Mouse (Mus musculus) CD8-positive naive resting alpha-beta T cell, adult 2 months (primary cell): ENCODE data around the gene Tanc2.

Experiments
- DNase-seq, 2 experiments: peaks; one replicate each; pipeline ENCODE4 v3.0.0; 2022; ENCODE audit warnings: low read depth in 2 of 2, low spot score in 2 of 2

The Tanc2 gene

DNA sequence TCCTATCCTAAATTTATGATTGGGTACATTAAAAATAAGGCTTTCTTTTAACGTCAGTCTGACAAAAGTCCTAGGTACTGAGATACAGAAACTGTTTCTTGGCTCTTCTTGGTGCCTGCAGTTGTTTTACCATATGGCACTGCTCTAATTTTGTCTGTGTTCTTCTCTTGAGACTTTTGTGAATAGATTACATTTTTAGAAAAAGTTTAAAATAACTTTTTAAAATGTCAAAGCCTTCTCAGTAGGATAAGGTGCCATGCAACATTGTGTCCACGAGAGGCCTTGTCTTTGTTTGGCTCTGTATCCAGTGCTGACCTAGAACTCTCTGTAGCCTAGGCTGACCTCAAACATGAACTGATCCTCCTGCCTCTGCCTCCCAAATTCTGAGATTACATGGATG, 238.4 kb downstream of the Tanc2 start:
- DNase-seq, result no peak

DNA sequence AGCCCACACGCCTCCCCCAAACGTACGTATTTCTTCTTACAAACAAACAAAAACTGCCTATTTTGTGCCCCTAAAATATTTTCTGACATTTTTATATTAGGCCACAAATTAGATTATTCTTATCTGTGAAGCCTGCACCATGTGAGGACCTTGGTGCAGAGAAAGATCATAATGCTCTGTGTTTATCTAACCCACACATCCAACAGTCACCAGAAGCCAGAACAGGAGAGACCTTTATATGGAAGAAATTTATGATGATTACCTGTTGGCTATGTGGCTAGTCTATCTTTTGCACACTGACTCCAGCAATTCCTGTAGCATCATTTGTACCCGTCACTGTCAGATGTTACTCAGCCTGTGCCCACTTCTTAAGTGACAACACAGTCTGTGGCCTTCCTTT, 245.4 kb downstream of the Tanc2 start:
- DNase-seq, result no peak

DNA sequence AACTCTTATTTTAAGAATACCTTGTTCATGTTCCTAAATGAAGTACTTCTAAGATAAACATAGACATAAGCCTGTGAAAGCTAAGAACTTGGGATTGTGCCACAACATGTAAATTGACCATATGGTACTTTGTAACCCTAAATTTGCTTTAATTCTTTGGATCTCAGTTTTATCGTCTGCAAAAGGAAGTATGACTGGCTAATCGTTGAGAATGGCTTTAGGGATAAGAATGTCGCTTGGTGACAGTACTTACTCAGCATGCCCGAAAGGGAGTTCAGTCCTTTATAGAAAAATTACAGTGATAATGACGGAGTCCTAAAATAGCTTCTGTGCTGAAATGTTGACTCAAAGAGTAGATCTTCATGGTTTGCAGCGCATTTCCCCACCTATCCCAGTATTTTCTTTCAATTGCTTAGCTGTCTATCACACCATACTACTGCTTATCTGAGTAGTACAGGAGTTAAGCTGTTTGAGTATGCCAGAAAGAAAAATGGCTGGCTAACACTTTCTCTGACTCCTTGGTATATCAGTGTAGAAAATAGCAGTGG, 246.6 kb downstream of the Tanc2 start:
- no peak for DNase-seq

DNA sequence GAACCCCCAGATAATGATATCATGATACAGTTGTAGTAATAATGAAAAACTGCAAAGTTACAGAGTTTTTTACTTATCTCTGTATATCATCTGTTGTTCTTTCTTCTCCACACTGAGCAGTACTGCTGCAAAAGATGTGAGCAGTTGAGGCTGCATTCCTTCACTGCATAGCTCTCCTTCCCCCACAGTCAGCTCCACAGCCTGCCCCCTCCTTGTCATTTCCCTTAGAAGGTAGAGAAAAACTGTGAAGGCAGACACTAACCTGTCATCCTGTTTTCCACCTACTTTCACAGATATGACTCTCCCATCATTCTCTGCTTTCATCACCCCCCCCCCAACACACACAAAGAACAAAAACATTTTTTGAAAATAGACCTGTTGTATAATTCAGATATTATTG, 248.2 kb downstream of the Tanc2 start:
- DNase-seq, result no peak

DNA sequence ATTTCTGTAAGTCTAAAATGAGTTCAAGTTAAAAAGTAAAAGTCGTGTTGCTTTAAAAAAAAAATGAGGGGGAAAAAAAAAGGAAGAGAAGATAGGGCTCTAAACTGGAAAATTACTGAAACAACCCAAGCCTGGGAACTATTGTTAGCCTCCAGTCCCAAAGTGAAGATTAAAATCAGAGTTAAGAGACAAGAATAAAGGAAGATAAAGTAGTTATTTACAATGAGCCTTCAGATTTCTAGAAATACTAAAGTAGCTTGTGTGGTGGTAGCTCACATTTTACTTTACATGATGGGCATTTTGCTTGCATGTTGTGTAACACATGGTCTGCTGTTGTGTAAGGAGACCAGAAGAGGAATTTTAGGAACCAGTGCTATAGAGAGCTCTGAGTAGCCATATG, 256.1 kb downstream of the Tanc2 start:
- no peak for DNase-seq

DNA sequence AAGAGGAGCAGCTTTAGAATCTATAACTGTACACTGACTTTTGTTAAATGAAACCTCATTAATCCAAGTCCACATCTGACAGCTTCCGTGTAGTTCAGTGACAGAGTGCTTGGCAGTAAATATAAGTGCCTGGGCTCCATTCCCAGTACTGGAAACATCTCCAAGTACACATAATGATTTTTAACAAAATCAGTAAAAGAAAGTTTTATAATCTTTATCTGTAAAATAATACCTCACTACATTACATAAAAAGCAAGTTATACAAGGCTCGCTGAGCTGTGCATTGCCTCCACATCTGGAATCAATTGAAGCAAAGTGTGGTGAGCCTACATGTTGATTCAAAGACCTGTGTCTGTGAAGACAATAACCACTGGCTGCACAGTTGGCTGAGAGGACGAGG, 265.7 kb downstream of the Tanc2 start:
- DNase-seq, result no peak

DNA sequence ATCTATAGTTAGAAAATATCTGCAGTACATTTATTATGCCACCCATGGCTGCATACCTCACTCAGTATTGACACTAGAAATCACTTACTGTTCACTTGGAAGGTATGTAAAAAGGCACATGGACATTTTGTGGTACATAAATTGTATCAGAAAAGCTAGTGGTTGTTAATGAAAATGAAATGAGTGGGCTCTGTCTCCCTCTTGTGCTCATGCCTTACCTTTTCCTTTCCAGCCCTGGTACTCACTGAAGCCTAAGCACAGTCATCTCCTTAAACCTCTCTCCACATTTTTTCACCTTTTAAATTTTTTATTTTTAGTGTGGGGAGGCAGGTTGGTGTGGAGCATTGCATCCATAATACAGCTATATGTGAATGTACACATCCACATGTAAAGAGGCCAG, 268.3 kb downstream of the Tanc2 start:
- DNase-seq, result no peak

DNA sequence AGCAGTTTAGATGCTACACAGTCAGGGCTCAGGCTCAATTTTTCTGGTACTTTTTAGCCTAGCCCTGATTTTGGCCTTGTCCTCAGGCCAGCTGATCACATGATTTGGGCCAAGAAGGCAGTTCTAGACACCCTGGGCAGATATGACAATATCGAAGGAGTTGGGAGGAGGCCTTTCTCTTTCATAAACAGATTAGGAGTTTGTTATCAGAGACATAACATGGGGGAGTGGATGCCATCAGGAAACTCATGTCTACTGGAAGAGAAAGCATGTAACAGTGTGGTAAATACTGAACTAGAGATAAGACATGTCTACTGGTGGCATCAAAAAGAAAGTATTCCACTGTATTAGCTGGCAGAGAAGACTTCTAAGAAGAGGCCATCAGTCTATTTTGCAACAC, 295.8 kb downstream of the Tanc2 start:
- DNase-seq, result no peak

DNA sequence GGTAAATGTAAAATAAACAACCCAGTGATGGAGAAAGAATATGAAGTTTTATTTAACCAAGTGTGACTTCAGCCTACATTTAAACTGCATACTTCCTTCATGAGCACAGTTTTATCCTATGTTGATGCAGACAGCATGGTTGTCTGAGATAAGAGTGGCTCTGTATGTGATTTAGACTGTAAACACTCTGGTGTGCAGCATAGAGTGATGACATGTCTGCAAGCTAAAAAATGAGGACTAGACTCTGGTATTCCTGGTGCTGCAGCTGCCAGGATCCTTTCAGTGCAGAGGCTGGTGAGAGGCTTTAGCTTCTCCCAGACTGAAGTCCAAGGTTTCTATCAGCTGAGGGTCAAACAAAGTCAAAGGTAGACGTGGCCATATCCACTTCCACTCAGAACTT, 297.5 kb downstream of the Tanc2 start:
- DNase-seq, result no peak

DNA sequence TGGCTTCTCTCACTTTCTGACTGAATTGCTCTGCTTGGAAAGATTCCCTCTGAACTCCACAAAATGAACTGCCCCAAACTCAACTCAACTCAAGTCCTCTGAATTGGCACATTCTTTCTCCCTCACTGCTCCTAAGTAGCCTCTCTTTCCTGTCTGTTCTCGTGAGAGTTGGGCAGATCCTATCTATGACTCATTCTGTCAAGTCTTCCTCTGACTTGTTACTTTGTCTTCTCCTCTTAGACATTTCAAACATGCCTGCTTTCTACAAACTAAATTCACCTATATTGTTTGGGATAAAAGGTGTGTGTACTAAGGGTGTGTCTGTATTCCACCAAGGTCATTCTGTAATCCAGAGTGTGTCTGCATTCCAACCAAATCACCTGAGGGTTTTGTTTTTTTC, 309.4 kb downstream of the Tanc2 start:
- DNase-seq, result no peak

DNA sequence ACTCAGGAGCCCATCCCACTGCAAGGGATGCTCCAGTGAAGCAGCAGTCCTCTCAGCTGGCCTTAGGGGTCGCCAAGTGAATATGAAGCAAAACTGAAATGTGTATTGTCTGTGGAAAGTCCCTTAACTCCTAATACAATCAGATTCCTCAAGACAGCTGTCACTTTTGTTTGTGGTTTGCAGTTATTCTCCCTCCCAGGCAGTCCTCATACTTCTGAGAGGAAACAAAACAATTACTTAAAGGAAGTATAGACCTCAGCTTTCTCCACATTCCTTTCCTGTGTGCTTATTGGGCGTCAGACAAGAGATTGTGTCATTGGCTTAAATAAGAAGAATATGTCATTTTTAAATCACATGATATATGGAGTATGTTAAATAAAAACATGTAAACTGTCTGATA, 311.7 kb downstream of the Tanc2 start:
- DNase-seq, result no peak

DNA sequence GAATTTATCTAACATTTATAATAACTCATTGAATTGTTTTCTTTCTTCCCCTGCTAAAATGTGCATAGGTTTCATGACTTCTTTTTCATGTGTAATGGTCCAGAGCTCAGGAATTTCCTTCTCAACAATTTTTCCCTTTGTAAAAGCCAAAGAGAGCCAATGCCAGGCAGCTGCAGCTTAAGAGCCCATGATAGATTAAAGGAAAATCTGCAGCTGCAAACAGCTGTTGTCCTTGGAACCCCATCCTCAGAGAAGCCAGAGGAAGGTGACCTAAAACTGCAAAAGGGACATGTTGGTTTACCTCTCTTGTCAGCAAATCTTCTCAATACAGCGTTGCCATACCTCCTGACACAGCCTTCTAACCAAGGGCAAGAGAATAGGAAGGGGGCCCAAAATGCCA, 313.2 kb downstream of the Tanc2 start:
- no peak for DNase-seq

DNA sequence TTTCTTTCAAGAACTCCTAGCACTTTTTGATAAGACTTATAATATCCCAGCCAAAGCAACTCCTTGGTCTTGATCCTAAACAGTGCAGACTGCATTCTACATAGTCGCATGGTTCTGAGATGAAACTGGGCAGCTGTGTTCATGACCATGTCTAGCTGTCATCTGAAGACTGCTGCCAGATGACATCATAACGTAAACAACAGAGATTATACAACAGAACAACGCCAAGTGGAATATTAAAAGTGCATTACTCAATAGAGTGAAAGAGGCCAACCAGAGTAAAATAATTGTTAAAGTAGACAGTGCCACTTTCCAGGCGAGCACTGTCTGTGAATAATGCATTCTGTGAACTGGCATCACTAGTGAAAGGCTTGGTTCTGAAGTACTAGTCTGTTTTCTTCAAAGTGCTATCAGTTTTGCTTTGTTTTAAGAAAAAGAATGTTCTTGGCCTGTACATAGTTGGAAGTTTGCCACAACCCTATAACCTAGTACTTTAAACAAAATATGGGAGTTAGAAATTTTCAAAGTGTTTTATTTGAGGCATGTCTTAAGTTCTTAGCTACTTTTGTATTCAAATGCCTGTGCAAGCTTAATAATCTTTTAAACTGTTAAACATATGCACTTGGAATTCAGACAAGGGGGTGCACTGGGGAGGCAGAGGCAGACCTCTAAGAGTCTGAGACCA, 315.9 kb downstream of the Tanc2 start:
- no peak for DNase-seq

DNA sequence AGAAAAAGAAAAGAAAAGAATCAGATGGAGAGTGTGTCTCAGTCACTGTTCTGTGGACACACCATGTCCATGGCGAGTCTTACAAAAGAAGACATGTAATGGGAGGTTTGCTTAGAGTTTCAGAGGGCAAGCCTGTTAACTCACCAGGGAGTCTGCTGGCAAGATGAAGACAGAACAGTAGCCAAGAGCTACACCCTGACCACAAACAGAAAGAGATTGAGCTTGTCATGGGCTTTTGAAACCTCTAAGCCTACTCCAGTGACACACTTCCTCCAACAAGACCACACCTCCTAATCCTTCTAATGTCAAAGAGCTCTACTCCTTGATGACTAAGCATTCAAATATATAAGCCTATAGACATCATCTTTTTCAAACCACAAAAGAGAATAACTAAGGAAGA, 317.6 kb downstream of the Tanc2 start:
- no peak for DNase-seq

DNA sequence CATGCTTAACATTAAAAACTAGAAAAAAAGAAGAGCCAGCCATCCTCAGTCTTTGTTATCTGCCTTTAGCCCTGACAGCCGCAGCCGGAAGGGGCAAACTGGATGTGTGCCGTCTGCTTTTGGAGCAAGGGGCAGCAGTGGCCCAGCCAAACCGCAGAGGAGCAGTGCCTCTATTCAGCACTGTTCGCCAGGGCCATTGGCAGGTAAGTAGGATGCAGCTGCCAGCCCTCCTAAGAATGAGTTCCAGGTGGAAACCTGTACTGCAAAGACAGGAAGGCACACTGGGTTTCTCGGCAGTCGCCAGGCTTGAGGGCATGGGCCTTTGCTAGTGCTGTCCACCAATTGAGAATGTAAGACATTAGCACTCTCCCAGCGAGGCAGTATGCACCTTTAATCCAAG, 319.1 kb downstream of the Tanc2 start:
- no peak for DNase-seq

DNA sequence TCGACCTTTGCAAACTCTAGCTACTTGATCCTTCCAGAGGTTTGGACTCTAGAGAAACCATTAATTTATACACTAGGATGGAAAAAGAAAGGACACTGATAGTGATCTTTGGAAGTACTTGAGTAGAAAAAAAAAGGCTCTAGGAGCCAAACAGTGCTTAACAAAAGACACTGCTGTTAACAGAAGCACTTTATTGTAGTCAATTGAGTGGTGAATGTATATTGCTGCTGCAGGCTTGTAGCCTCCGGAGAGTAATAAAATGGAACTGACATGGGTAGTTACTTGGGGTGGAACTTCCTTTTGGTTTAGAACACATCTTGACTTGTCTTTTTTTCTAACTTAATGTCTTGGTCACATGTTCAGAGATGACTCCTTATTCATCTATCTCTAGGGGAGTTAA, 319.8 kb downstream of the Tanc2 start:
- DNase-seq, result no peak

DNA sequence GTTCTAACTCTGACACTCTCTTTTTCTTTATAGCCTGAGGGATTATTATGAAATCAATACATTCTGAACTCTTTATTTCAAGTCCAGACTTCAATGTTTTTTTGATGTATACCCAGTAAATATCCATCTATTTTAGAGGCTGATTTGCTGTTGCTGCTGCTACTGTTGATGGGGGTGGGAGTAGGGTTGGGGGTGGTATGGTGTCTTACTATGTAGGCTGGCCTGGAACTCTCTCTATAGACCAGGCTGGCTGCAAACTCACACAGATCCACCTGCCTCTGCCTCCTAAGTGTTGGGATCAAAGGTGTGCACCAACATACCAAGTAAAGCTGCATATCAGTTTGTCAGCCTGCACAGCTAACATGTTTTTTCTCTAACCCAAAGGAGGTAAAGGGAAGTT, 321.4 kb downstream of the Tanc2 start:
- no peak for DNase-seq

DNA sequence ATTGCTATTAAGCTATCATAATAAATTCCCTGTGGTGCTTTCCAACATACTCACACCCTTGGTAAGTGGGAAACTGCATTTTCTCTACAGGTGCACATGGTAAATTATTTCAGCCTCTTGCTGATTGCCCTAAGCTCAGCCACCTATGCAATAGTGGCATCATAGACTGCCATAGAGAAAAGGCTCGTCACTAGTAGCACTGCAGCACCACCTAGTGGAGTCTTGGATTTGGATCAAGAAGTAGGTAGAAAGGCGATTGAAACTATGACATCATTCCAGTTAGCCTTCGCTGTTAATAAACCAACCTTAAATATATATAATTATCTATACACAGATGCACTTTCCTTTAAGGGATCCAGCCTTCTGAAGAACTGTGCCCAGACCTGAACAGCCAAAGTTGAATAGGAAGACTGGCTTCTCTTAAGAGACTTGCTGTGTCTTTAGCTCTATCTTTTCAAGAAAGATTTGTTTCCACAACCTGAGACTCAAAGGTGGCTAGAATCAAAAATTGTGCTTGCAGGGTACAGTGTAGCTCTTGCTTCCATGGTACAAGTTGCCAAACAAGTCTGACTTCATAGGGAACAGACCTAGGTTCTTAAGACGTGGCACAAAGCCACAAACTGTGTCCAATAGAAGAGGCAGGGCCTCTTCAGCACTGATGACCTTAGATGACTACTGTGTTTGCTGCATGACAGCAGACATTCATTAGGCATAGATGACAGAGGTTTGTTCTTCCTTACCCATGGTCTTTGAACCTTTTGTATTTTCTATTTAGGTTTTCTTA, 322.0 kb downstream of the Tanc2 start:
- DNase-seq, result peak; percentile 53 to 68

DNA sequence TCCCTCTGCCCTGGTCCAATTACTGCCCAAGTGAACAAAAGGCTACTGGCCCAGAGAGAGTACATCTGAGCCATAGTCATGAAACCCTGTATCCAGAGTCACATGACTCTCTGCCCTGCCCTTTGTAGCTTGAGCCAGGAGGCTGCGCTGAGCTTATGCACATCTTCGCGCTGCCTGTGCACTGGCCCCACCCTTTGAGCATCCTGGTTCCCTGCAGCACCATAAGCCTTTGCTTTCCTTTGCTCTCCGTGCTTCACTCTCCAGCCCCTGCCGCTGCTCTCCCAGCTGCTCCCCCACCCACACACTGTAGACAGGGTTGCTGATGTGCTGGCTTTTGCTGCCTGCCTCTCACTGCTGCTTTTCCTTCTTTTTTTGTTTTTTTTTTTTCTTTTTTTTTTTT, 323.8 kb downstream of the Tanc2 start:
- DNase-seq, result no peak

DNA sequence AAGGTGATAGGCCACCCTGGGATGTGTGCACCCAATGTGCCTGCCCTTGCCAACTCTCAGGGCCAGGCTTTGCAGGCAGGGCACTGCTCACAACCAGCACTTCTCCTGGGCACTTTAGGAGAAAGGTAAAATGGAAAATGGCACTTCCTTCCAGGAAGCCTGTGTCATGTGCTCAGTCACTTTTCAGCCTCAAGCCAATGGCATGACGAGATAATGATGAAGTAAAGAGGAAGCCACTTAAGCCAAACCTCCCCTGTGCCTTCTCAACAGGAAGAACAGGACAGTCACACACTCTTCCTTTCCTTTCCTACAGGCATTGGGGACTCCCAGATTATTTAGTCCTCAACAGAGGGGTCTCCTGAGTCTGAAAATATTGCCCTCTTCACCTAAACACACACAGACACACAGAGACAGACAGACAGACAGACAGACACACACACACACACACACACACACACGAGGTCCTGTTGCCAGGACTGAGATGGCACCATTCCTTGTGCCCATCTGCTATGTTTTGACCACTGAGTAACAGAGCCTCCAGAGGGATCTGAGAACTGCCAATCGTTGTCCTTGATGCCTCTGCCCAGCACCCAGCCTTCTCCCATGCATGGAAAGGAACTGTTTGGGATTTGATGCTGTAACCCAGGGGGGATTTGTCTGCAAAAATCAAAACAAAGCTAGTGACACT, 330.5 kb downstream of the Tanc2 start:
- DNase-seq, result no peak

DNA sequence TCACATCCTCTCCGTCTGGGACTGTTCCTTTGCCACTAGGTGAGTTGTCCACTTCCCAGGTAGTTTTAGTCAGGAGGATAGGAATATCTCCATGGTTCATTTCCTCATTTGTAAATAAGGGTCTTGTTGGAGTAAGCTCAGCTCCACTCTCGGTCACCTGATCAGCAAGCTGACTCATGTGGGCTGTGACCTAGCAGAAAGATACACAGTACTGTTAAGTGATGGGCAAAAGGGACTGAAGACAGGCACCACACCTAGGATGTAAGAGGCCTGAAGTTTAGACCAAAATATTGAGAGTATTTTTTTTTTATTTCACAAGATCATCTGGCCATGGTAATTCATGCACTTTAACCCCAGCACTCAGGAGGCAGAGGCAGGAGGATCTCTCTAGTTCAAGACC, 331.1 kb downstream of the Tanc2 start:
- no peak for DNase-seq

DNA sequence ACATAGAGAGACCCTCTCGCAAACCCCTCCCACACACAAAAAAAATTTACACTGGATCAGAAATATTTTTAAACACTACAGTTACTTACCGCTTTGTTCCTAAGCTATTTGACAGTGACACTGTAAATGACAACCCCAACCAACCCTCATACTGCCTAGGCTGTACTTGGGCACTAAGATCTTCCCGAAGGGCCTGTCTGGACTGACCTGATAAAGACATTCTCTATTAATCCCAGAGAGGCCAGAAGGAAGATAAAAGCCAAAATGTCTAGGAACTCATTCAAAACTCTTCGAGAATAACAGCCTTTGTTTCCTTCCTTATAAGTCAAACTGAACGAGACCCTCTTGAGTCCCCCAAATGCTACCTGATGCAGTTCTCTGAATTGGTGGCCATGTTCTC, 331.5 kb downstream of the Tanc2 start:
- DNase-seq, result no peak
